Mouse (Mus musculus) liver, adult 2 months (tissue): ENCODE measurements around the gene Pemt. TPM values are rescaled to one million over a fixed set of nuclear protein-coding genes. Genes with fewer than 3 reads are reported as not detected.

Experiments used
- DNase-seq: peaks from one replicate; pipeline ENCODE4 v3.0.0-alpha.2; 2011; ENCODE audit warnings: low read depth, low spot score; ENCODE audit errors: extremely low read depth
- H3K27ac ChIP-seq: fragments of 200-500 bp; replicated peaks from 2 replicates; pipeline ENCODE4 v1.5.1; 2012; ENCODE audit warnings: low read depth, mild to moderate bottlenecking, control low read depth, inconsistent platforms, low read length; ENCODE audit not compliant: insufficient read depth
- H3K27me3 ChIP-seq: fragments of 200-500 bp; 2 replicates; pipeline ENCODE4 v1.6.1; 2012; ENCODE audit warnings: mild to moderate bottlenecking, moderate library complexity, low read length, inconsistent platforms; ENCODE audit not compliant: control insufficient read depth, insufficient read depth
- H3K36me3 ChIP-seq: fragments of 200-500 bp; 2 replicates; pipeline ENCODE4 v1.6.1; 2012; ENCODE audit warnings: low read length, inconsistent platforms; ENCODE audit not compliant: control insufficient read depth, insufficient read depth
- H3K4me1 ChIP-seq: fragments of 200-500 bp; 2 replicates; pipeline ENCODE4 v1.6.1; 2011; ENCODE audit warnings: low read length; ENCODE audit not compliant: control insufficient read depth, insufficient read depth
- H3K4me3 ChIP-seq: fragments of 200-500 bp; 2 replicates; pipeline ENCODE4 v1.5.1; 2011; ENCODE audit warnings: low read depth, mild to moderate bottlenecking, control low read depth, low read length, moderate library complexity; ENCODE audit not compliant: insufficient read depth
- H3K79me2 ChIP-seq: fragments of 200-500 bp; 2 replicates; pipeline ENCODE4 v1.6.1; 2012; ENCODE audit warnings: inconsistent platforms, mild to moderate bottlenecking, low read length, moderate library complexity; ENCODE audit not compliant: control insufficient read depth, insufficient read depth
- H3K9ac ChIP-seq: fragments of 200-500 bp; 2 replicates; pipeline ENCODE4 v1.6.1; 2012; ENCODE audit warnings: low read depth, mild to moderate bottlenecking, control low read depth, inconsistent platforms, low read length
- CTCF ChIP-seq: fragments of 200-500 bp; IDR thresholded peaks from 2 replicates; pipeline ENCODE4 v1.5.1; 2011; ENCODE audit warnings: low read depth, low read length, control low read depth
- POLR2A ChIP-seq: fragments of 200-500 bp; IDR thresholded peaks from 2 replicates; pipeline ENCODE4 v1.6.1; 2011; ENCODE audit warnings: low read length, control low read depth; ENCODE audit not compliant: insufficient read depth; ENCODE audit errors: extremely low read depth
- WGBS: fragments of 180-500 bp; shearing (Covaris S2); methylation state at CpG from one replicate; pipeline ENCODE4 v1.1.7; 2018; 5-methylcytosine and 5-hydroxymethylcytosine counted together
- polyA plus RNA-seq: library from polyadenylated mRNA; depleted of rRNA; stranded (reverse); fragments of >200 nt; gene quantifications from 2 replicates; pipeline ENCODE4 v1.2.3, GENCODE M21; 2012
- total RNA-seq: library from RNA; depleted of rRNA; stranded (reverse); fragments of >200 nt; gene quantifications from 2 replicates; pipeline ENCODE4 v1.2.3, GENCODE M21; 2014

Pemt gene
- total and polyA plus RNA-seq, 2 experiments: 432 to 1,369 TPM

DNA sequence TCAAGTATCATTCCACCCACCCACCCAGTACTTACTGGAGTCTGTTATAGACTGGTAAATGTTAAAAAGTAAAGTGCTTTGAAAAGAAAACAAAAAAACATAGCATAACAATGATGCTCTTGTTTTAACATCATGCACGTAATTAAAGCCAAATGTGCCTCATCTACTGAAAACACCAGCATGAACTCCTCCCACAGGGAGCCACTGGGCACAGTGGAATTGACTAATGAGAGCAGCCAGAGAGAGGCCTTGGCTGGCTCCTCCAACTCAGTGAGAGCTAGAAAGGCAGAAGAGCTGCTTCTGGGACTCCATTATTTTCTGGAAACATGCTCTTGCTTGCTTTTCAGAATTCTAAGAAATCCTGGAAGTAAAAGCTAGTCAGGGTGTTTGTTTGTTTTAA, 56.9 kb downstream of the Pemt start:
- no peaks in the 10 kb centered on the region for H3K36me3 ChIP-seq
- H3K79me2 ChIP-seq: peaks cover 21% of the 10 kb centered on the region; the same call in 1 of the 2 replicates
- TF ChIP-seq CTCF (no peak), POLR2A (no peak)
- H3K4me3 ChIP-seq: no peak overlapping the region
- WGBS: 44% methylated on average over 1 of the region's 1 CpGs
- H3K4me1 ChIP-seq: peaks cover 19% of the 10 kb centered on the region
- H3K27ac ChIP-seq: no peak overlapping the region
- H3K9ac ChIP-seq: no peak overlapping the region
- peak; percentile 53 for DNase-seq
- H3K27me3 ChIP-seq: no peaks in the 10 kb centered on the region

GRCm38 (mm10) chr11:59977831-59978230, 68.5 kb downstream of the Pemt start:
- Histone ChIP-seq H3K9ac (no peak overlapping the region), H3K4me3 (no peak overlapping the region), H3K27ac (no peak overlapping the region), H3K36me3 (peaks cover 5% of the 10 kb centered on the region; the same call in 1 of the 2 replicates), H3K4me1 (no peaks in the 10 kb centered on the region), H3K27me3 (no peaks in the 10 kb centered on the region), H3K79me2 (no peaks in the 10 kb centered on the region; the same call in 1 of the 2 replicates)
- WGBS: 86% methylated on average over 5 of the region's 5 CpGs
- no peak for DNase-seq
- no peak for TF ChIP-seq POLR2A
- TF ChIP-seq CTCF: no peak

- WGBS: 81% methylated on average over 10 of the region's 10 CpGs
- no peaks in the 10 kb centered on the region for H3K27me3 ChIP-seq
- H3K36me3 ChIP-seq: no peaks in the 10 kb centered on the region; the same call in 1 of the 2 replicates
- H3K4me3 ChIP-seq: no peak overlapping the region
- DNase-seq: no peak
- H3K4me1 ChIP-seq: no peaks in the 10 kb centered on the region
- no peak overlapping the region for H3K9ac ChIP-seq
- no peak overlapping the region for H3K27ac ChIP-seq
- no peak for TF ChIP-seq CTCF
- no peak for TF ChIP-seq POLR2A
- no peaks in the 10 kb centered on the region for H3K79me2 ChIP-seq
Measured at GRCm38 (mm10) chr11:59975241-59975640, 71.0 kb downstream of the Pemt start.

DNA sequence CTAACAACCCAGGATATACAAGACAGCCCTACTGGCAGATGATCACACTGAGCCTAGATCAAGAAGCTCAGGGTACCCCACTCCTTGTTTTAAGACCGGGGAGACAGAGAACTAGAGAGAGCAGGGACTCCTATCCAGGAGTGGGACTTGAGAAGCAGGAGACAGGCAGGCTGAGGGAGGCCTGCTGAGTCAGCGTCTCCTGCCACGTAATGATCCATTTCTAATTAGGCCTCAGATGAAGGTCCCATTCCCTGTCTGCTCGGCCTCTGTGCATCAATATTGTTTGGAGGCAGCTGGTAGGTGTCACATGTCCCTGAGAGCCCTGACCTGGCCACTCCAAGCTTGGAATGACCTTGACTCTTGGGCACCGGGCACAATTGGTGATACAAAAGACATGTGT, 72.9 kb downstream of the Pemt start:
- Histone ChIP-seq H3K9ac (no peak overlapping the region), H3K27me3 (no peaks in the 10 kb centered on the region), H3K79me2 (no peaks in the 10 kb centered on the region), H3K27ac (no peak overlapping the region), H3K4me3 (no peak overlapping the region), H3K36me3 (no peaks in the 10 kb centered on the region; the same call in 1 of the 2 replicates), H3K4me1 (no peaks in the 10 kb centered on the region)
- TF ChIP-seq CTCF: no peak
- TF ChIP-seq POLR2A: no peak
- DNase-seq: no peak
- 53% methylated on average over 5 of the region's 5 CpGs for WGBS

GRCm38 (mm10) chr11:59971691-59972090, 74.6 kb downstream of the Pemt start:
- TF ChIP-seq CTCF: no peak
- no peak for TF ChIP-seq POLR2A
- no peak for DNase-seq
- Histone ChIP-seq H3K9ac (no peak overlapping the region), H3K4me1 (no peaks in the 10 kb centered on the region), H3K4me3 (no peak overlapping the region), H3K27ac (no peak overlapping the region), H3K27me3 (no peaks in the 10 kb centered on the region), H3K79me2 (no peaks in the 10 kb centered on the region), H3K36me3 (no peaks in the 10 kb centered on the region; the same call in 1 of the 2 replicates)
- WGBS: 79% methylated on average over 2 of the region's 2 CpGs

DNA sequence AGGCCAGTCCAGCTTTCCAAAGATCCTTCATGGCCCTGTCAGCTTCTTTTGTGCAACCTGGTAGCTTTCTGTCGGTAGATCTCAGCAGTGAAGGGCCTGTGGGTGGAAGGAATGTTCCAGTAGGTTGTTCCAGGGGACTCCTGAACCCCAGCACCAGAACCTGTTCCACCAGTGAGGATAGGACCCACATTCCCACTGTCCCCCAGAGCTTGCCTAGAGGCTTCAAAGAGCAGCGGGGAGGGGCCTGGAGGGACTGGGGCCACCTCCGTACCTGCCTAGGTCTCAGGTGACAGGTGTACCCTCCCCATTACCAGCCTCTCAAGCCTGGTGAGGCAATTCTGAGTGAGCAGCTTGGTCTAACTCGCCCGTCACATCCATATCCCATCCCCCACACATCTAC, 75.5 kb downstream of the Pemt start:
- TF ChIP-seq CTCF (no peak), POLR2A (no peak)
- DNase-seq: no peak
- Histone ChIP-seq H3K4me1 (no peaks in the 10 kb centered on the region), H3K4me3 (no peak overlapping the region), H3K36me3 (no peaks in the 10 kb centered on the region; the same call in 1 of the 2 replicates), H3K9ac (no peak overlapping the region), H3K79me2 (no peaks in the 10 kb centered on the region), H3K27ac (no peak overlapping the region), H3K27me3 (no peaks in the 10 kb centered on the region)
- WGBS: 84% methylated on average over 5 of the region's 5 CpGs
